Mouse (Mus musculus) midbrain, embryonic 11.5 days (tissue): Measurements from ENCODE around the gene Lmntd1. TPM values are rescaled to one million over a fixed set of nuclear protein-coding genes. Genes with fewer than 3 reads are reported as not detected.

ENCODE experiments used
- ATAC-seq: fragments of 200-750 bp; cut with Nextera tagmentation; 2 replicates; pipeline ENCODE4 v1.8.0; 2017; ENCODE audit warnings: moderate TSS enrichment, moderate library complexity; ENCODE audit not compliant: low FRiP score
- DNase-seq: peaks from one replicate; pipeline ENCODE4 v3.0.0; 2015; ENCODE audit warnings: low spot score; ENCODE audit errors: missing footprints
- H3K27ac ChIP-seq: fragments of 300-500 bp; sonication (generic); 2 replicates; pipeline ENCODE4 v1.5.1; 2014; ENCODE audit warnings: low read depth, low read length
- H3K27me3 ChIP-seq: fragments of 300-500 bp; sonication (generic); 2 replicates; pipeline ENCODE4 v1.6.1; 2014; ENCODE audit warnings: mild to moderate bottlenecking, low read length, moderate library complexity, mixed read lengths; ENCODE audit not compliant: control insufficient read depth, insufficient read depth
- H3K36me3 ChIP-seq: fragments of 300-500 bp; sonication (generic); 2 replicates; pipeline ENCODE4 v1.6.1; 2014; ENCODE audit warnings: mild to moderate bottlenecking, low read length, moderate library complexity, mixed read lengths; ENCODE audit not compliant: control insufficient read depth, insufficient read depth
- H3K4me1 ChIP-seq: fragments of 300-500 bp; sonication (generic); 2 replicates; pipeline ENCODE4 v1.6.1; 2014; ENCODE audit warnings: low read length; ENCODE audit not compliant: control insufficient read depth, insufficient read depth
- H3K4me2 ChIP-seq: fragments of 300-500 bp; sonication (generic); 2 replicates; pipeline ENCODE4 v1.6.1; 2014; ENCODE audit warnings: mild to moderate bottlenecking, moderate library complexity
- H3K4me3 ChIP-seq: fragments of 300-500 bp; sonication (generic); 2 replicates; pipeline ENCODE4 v1.5.1; 2014; ENCODE audit warnings: low read depth, low read length
- H3K9ac ChIP-seq: fragments of 300-500 bp; sonication (generic); 2 replicates; pipeline ENCODE4 v1.6.1; 2014; ENCODE audit warnings: low read length
- H3K9me3 ChIP-seq: fragments of 300-500 bp; sonication (generic); 2 replicates; pipeline ENCODE4 v1.6.1; 2016; ENCODE audit warnings: low read length; ENCODE audit not compliant: control insufficient read depth
- WGBS: fragments of 180-500 bp; shearing (Covaris S2); extraction: QIAGEN DNeasy Blood & Tissue Kit; methylation state at CpG from one replicate; pipeline ENCODE4 v1.1.7; 2014; 5-methylcytosine and 5-hydroxymethylcytosine counted together
- polyA plus RNA-seq: library from polyadenylated mRNA; unstranded; fragments of >200 nt; fragmentation: Nextera tagmentation; extraction: Ambion mirVana; gene quantifications from 2 replicates; pipeline ENCODE4 v1.2.1, GENCODE M21; 2014

The Lmntd1 gene
- polyA plus RNA-seq, 1 experiment from 2014 or later, result 0.18 TPM

- 90% methylated on average over 5 of the region's 5 CpGs for WGBS
- no peaks in the 10 kb centered on the region for H3K9me3 ChIP-seq
- H3K36me3 ChIP-seq, result no peaks in the 10 kb centered on the region
- no peaks in the 10 kb centered on the region for H3K27me3 ChIP-seq
- DNase-seq (peak; percentile 47), ATAC-seq (no peak)
- no peaks in the 10 kb centered on the region for H3K4me1 ChIP-seq
- no peak overlapping the region for H3K27ac ChIP-seq
- H3K4me2 ChIP-seq, result no peak overlapping the region
- H3K9ac ChIP-seq, result no peak overlapping the region
- H3K4me3 ChIP-seq, result no peak overlapping the region
Observed at GRCm38 (mm10) chr6:145610901-145611300, 3.2 kb downstream of the Lmntd1 start.

- ATAC-seq (no peak), DNase-seq (peak; percentile 59)
- no peak overlapping the region for H3K4me3 ChIP-seq
- no peaks in the 10 kb centered on the region for H3K9me3 ChIP-seq
- H3K36me3 ChIP-seq, result no peaks in the 10 kb centered on the region
- H3K4me1 ChIP-seq, result no peaks in the 10 kb centered on the region
- no peak overlapping the region for H3K27ac ChIP-seq
- no peak overlapping the region for H3K4me2 ChIP-seq
- WGBS, result 89% methylated on average over 5 of the region's 5 CpGs
- no peak overlapping the region for H3K9ac ChIP-seq
- H3K27me3 ChIP-seq, result no peaks in the 10 kb centered on the region
Observed at GRCm38 (mm10) chr6:145608693-145609092, 5.4 kb downstream of the Lmntd1 start.

DNA sequence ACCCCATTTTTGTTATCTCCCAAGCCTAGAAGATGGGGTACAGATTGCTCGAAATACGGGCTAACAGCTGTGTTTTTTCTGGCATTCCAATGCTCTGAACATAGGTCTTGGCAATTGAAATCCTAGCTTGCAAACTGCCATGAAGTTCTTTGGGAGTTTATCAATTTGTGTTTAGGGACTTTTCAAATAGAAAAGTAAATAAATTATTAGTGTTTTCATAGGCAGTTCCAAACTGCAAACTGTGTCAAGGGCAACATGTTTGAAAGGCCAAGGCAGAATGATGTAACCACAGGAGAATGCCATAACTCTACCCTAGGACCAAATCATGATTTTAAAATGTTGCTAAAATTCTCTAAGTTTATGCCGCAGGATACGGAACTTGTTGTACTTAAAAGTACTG lies 6.4 kb downstream of the Lmntd1 start:
- DNase-seq (peak; percentile 8), ATAC-seq (no peak)
- Histone ChIP-seq H3K36me3 (no peaks in the 10 kb centered on the region), H3K9ac (no peak overlapping the region), H3K4me3 (no peak overlapping the region), H3K27ac (no peak overlapping the region), H3K27me3 (no peaks in the 10 kb centered on the region), H3K9me3 (no peaks in the 10 kb centered on the region), H3K4me1 (no peaks in the 10 kb centered on the region), H3K4me2 (no peak overlapping the region)
- WGBS, result 93% methylated on average over 4 of the region's 4 CpGs

DNA sequence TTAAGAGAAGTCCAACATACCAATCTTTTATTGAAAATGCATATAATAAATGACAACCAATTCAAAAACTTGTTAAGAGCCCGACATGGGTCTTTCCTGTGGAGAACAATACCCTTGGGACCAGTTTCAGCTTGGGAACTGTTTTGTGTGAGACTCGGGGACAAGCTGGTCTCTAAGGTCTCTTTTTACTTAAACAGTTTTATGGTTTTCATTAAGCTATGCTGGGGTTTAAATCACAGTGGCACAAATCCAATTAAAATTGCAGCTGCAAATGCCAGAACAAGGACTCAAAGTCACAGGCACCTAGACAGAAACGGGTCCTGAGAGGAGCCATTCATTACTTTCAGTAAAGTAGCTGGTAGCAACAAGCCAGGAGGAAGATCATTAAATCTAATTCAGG lies 8.9 kb downstream of the Lmntd1 start:
- DNase-seq, result peak; percentile 49
- H3K4me1 ChIP-seq, result no peaks in the 10 kb centered on the region
- no peak overlapping the region for H3K9ac ChIP-seq
- no peak overlapping the region for H3K27ac ChIP-seq
- H3K4me3 ChIP-seq, result no peak overlapping the region
- no peak overlapping the region for H3K4me2 ChIP-seq
- no peaks in the 10 kb centered on the region for H3K36me3 ChIP-seq
- no peaks in the 10 kb centered on the region for H3K27me3 ChIP-seq
- H3K9me3 ChIP-seq, result no peaks in the 10 kb centered on the region
- ATAC-seq, result no peak
- 45% methylated on average over 3 of the region's 3 CpGs for WGBS

DNA sequence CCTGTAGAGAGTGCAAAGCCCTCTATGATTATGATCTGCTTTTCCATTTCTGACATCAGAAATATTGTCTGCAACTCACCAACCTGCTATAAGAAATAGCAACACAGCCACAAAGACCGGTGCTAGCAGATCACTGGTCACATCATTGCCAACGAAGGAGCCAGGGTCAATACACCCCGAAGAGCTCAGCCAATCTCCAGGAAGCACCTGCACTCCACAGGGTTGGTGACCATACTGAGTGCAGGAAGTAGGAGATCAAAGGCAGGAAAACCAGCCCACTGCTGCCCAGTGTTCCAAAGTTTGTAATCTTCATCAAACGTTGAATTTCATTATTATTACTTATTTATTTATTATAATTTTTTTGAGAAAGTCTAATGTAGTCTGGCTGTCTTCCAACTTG lies 9.5 kb downstream of the Lmntd1 start:
- Histone ChIP-seq H3K9ac (no peak overlapping the region), H3K4me1 (no peaks in the 10 kb centered on the region), H3K27me3 (no peaks in the 10 kb centered on the region), H3K9me3 (no peaks in the 10 kb centered on the region), H3K36me3 (no peaks in the 10 kb centered on the region), H3K4me3 (no peak overlapping the region), H3K4me2 (no peak overlapping the region), H3K27ac (no peak overlapping the region)
- DNase-seq (peak; percentile 57), ATAC-seq (no peak)
- 79% methylated on average over 4 of the region's 4 CpGs for WGBS

- no peak overlapping the region for H3K9ac ChIP-seq
- no peak overlapping the region for H3K4me2 ChIP-seq
- no peaks in the 10 kb centered on the region for H3K4me1 ChIP-seq
- no peak for ATAC-seq
- H3K9me3 ChIP-seq, result no peaks in the 10 kb centered on the region
- no peaks in the 10 kb centered on the region for H3K36me3 ChIP-seq
- no peaks in the 10 kb centered on the region for H3K27me3 ChIP-seq
- peak; percentile 75 for DNase-seq
- H3K27ac ChIP-seq, result no peak overlapping the region
- no peak overlapping the region for H3K4me3 ChIP-seq
- 22% methylated on average over 2 of the region's 2 CpGs for WGBS
Observed at GRCm38 (mm10) chr6:145604126-145604525, 10.0 kb downstream of the Lmntd1 start.

- 0 out of 2 replicates have a peak, but pooled peaks cover 3% of the 10 kb centered on the region for H3K4me1 ChIP-seq
- no peak overlapping the region for H3K4me3 ChIP-seq
- no peak overlapping the region for H3K27ac ChIP-seq
- DNase-seq (peak; percentile 81), ATAC-seq (no peak)
- no peak overlapping the region for H3K4me2 ChIP-seq
- H3K9ac ChIP-seq, result no peak overlapping the region
- no peaks in the 10 kb centered on the region for H3K9me3 ChIP-seq
- WGBS, result 73% methylated on average over 11 of the region's 11 CpGs
- H3K27me3 ChIP-seq, result no peaks in the 10 kb centered on the region
- no peaks in the 10 kb centered on the region for H3K36me3 ChIP-seq
Observed at GRCm38 (mm10) chr6:145598794-145599555, 15.1 kb downstream of the Lmntd1 start.

DNA sequence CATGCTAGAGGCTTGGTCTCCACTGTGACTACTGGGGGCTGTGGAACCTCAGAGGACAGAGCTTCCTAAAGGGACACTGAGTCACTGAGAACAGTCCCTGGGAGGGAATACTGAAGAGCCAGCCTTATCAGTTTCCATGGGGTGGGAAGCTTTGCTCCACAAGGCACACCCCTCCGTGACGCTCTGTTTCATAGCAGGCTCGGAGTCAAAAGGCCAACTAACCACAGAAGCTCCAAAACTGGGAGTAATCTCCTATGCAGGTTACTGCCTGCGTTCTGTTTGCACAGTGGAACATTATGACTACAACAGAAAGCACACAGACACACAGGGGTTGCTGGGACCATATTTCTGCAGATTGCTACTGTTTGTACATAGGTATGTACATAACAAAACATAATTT lies 18.2 kb downstream of the Lmntd1 start:
- H3K4me1 ChIP-seq, result 0 out of 2 replicates have a peak, but pooled peaks cover 3% of the 10 kb centered on the region
- no peak overlapping the region for H3K27ac ChIP-seq
- ATAC-seq (no peak), DNase-seq (no peak)
- H3K27me3 ChIP-seq, result no peaks in the 10 kb centered on the region
- H3K4me2 ChIP-seq, result no peak overlapping the region
- H3K9ac ChIP-seq, result no peak overlapping the region
- H3K4me3 ChIP-seq, result no peak overlapping the region
- 80% methylated on average over 4 of the region's 4 CpGs for WGBS
- H3K9me3 ChIP-seq, result no peaks in the 10 kb centered on the region
- H3K36me3 ChIP-seq, result no peaks in the 10 kb centered on the region

- Histone ChIP-seq H3K4me3 (no peak overlapping the region), H3K9ac (no peak overlapping the region), H3K4me2 (no peak overlapping the region), H3K36me3 (no peaks in the 10 kb centered on the region), H3K27me3 (no peaks in the 10 kb centered on the region), H3K9me3 (no peaks in the 10 kb centered on the region), H3K4me1 (0 out of 2 replicates have a peak, but pooled peaks cover 3% of the 10 kb centered on the region), H3K27ac (no peak overlapping the region)
- DNase-seq (peak; percentile 85), ATAC-seq (no peak)
- WGBS, result 73% methylated on average over 7 of the region's 7 CpGs
Observed at GRCm38 (mm10) chr6:145593991-145594390, 20.1 kb downstream of the Lmntd1 start.
